Mouse (Mus musculus): Measurements from ENCODE around the gene Hcn4. TPM values are rescaled to one million over a fixed set of nuclear protein-coding genes. Genes with fewer than 3 reads are reported as not detected.

Hcn4 gene
- polyA plus RNA-seq, 1 experiment from 2014 or later: 1.8 TPM

GRCm38 (mm10) chr9:58854931-58855330 is 31.7 kb downstream of the Hcn4 start:
- peaks cover 21% of the 10 kb centered on the region; the same call in 1 of the 2 replicates for H3K27me3 ChIP-seq
- WGBS: 38% methylated on average over 3 of the region's 3 CpGs
- H3K4me3 ChIP-seq: no peak overlapping the region
- H3K4me1 ChIP-seq: peaks cover 21% of the 10 kb centered on the region
- no peak for ATAC-seq (ENCODE audit: low FRiP score)
- no peak overlapping the region for H3K27ac ChIP-seq
- H3K4me2 ChIP-seq (replicated peaks): no peak overlapping the region
- H3K9ac ChIP-seq: no peak overlapping the region
- peaks cover 23% of the 10 kb centered on the region for H3K36me3 ChIP-seq
- H3K9me3 ChIP-seq (replicated peaks): no peaks in the 10 kb centered on the region

- Histone ChIP-seq H3K27ac (no peak overlapping the region), H3K36me3 (peaks cover 23% of the 10 kb centered on the region), H3K4me3 (no peak overlapping the region), H3K9me3 (replicated peaks) (no peaks in the 10 kb centered on the region), H3K4me1 (peaks cover 15% of the 10 kb centered on the region), H3K27me3 (peaks cover 21% of the 10 kb centered on the region; the same call in 1 of the 2 replicates), H3K9ac (no peak overlapping the region), H3K4me2 (replicated peaks) (peak overlapping the region; percentile 48)
- WGBS: 36% methylated on average over 30 of the region's 30 CpGs
- no peak for ATAC-seq (ENCODE audit: low FRiP score)
Observed at GRCm38 (mm10) chr9:58859080-58859635, 35.9 kb downstream of the Hcn4 start.

- peaks cover 6% of the 10 kb centered on the region; the same call in 1 of the 2 replicates for H3K27me3 ChIP-seq
- H3K4me3 ChIP-seq: no peak overlapping the region
- no peak overlapping the region for H3K27ac ChIP-seq
- WGBS: 19% methylated on average over 7 of the region's 7 CpGs
- H3K9me3 ChIP-seq (replicated peaks): no peaks in the 10 kb centered on the region
- ATAC-seq (ENCODE audit: low FRiP score): peak; percentile 62
- H3K36me3 ChIP-seq: peaks cover 3% of the 10 kb centered on the region; the same call in 1 of the 2 replicates
- peaks cover 19% of the 10 kb centered on the region for H3K4me1 ChIP-seq
- H3K4me2 ChIP-seq (replicated peaks): no peak overlapping the region
- no peak overlapping the region for H3K9ac ChIP-seq
Observed at GRCm38 (mm10) chr9:58863826-58864225, 40.6 kb downstream of the Hcn4 start.

- no peak for ATAC-seq (ENCODE audit: low FRiP score)
- Histone ChIP-seq H3K27ac (no peak overlapping the region), H3K4me2 (replicated peaks) (no peak overlapping the region), H3K27me3 (no peaks in the 10 kb centered on the region), H3K4me1 (no peaks in the 10 kb centered on the region), H3K4me3 (no peak overlapping the region), H3K9ac (no peak overlapping the region), H3K9me3 (replicated peaks) (no peaks in the 10 kb centered on the region), H3K36me3 (peaks cover 14% of the 10 kb centered on the region; the same call in 1 of the 2 replicates)
- WGBS: 90% methylated on average over 10 of the region's 10 CpGs
Observed at GRCm38 (mm10) chr9:58871141-58871540, 47.9 kb downstream of the Hcn4 start.

- no peak for ATAC-seq (ENCODE audit: low FRiP score)
Observed at GRCm38 (mm10) chr9:58873541-58874324, 50.5 kb downstream of the Hcn4 start.

GRCm38 (mm10) chr9:58874354-58874753 is 51.1 kb downstream of the Hcn4 start:
- no peak overlapping the region for H3K27ac ChIP-seq
- H3K9ac ChIP-seq: no peak overlapping the region
- H3K4me3 ChIP-seq: no peak overlapping the region
- H3K9me3 ChIP-seq (replicated peaks): no peaks in the 10 kb centered on the region
- no peak for ATAC-seq (ENCODE audit: low FRiP score)
- no peak overlapping the region for H3K4me2 ChIP-seq (replicated peaks)
- no peaks in the 10 kb centered on the region for H3K27me3 ChIP-seq
- H3K36me3 ChIP-seq: peaks cover 40% of the 10 kb centered on the region
- no peaks in the 10 kb centered on the region for H3K4me1 ChIP-seq
- WGBS: 86% methylated on average over 4 of the region's 4 CpGs

More at GRCm38 (mm10) chr9:58873541-58874324, 50.5 kb downstream of the Hcn4 start:
- Histone ChIP-seq H3K27me3 (no peaks in the 10 kb centered on the region), H3K9ac (no peak overlapping the region), H3K4me2 (replicated peaks) (no peak overlapping the region), H3K9me3 (replicated peaks) (no peaks in the 10 kb centered on the region), H3K4me1 (no peaks in the 10 kb centered on the region), H3K4me3 (no peak overlapping the region), H3K36me3 (peaks cover 38% of the 10 kb centered on the region), H3K27ac (no peak overlapping the region)
- WGBS: 54% methylated on average over 10 of the region's 10 CpGs

- no peak overlapping the region for H3K9ac ChIP-seq
- no peaks in the 10 kb centered on the region for H3K4me1 ChIP-seq
- 92% methylated on average over 6 of the region's 6 CpGs for WGBS
- no peak for ATAC-seq (ENCODE audit: low FRiP score)
- no peak overlapping the region for H3K4me2 ChIP-seq (replicated peaks)
- no peak overlapping the region for H3K27ac ChIP-seq
- H3K36me3 ChIP-seq: peaks cover 48% of the 10 kb centered on the region
- no peaks in the 10 kb centered on the region for H3K9me3 ChIP-seq (replicated peaks)
- no peak overlapping the region for H3K4me3 ChIP-seq
- no peaks in the 10 kb centered on the region for H3K27me3 ChIP-seq
Observed at GRCm38 (mm10) chr9:58875439-58875838, 52.2 kb downstream of the Hcn4 start.

GRCm38 (mm10) chr9:58876946-58877625 is 53.9 kb downstream of the Hcn4 start:
- Histone ChIP-seq H3K27me3 (no peaks in the 10 kb centered on the region), H3K4me2 (replicated peaks) (no peak overlapping the region), H3K27ac (no peak overlapping the region), H3K36me3 (peaks cover 60% of the 10 kb centered on the region), H3K4me3 (no peak overlapping the region), H3K9me3 (replicated peaks) (no peaks in the 10 kb centered on the region), H3K4me1 (no peaks in the 10 kb centered on the region), H3K9ac (no peak overlapping the region)
- ATAC-seq (ENCODE audit: low FRiP score): no peak
- 90% methylated on average over 6 of the region's 6 CpGs for WGBS

GRCm38 (mm10) chr9:58879836-58880235 is 56.6 kb downstream of the Hcn4 start:
- WGBS: 91% methylated on average over 1 of the region's 1 CpGs
- H3K4me1 ChIP-seq: no peaks in the 10 kb centered on the region
- H3K36me3 ChIP-seq: peaks cover 72% of the 10 kb centered on the region
- H3K9me3 ChIP-seq (replicated peaks): no peaks in the 10 kb centered on the region
- H3K4me3 ChIP-seq: no peak overlapping the region
- no peak overlapping the region for H3K9ac ChIP-seq
- no peaks in the 10 kb centered on the region for H3K27me3 ChIP-seq
- H3K27ac ChIP-seq: no peak overlapping the region
- no peak overlapping the region for H3K4me2 ChIP-seq (replicated peaks)
- no peak for ATAC-seq (ENCODE audit: low FRiP score)

GRCm38 (mm10) chr9:58882686-58883085 is 59.5 kb downstream of the Hcn4 start:
- Histone ChIP-seq H3K4me2 (replicated peaks) (no peak overlapping the region), H3K36me3 (peaks cover 59% of the 10 kb centered on the region), H3K9me3 (replicated peaks) (no peaks in the 10 kb centered on the region), H3K27me3 (no peaks in the 10 kb centered on the region), H3K4me1 (no peaks in the 10 kb centered on the region), H3K9ac (no peak overlapping the region), H3K27ac (no peak overlapping the region), H3K4me3 (no peak overlapping the region)
- ATAC-seq (ENCODE audit: low FRiP score): no peak
- WGBS: 83% methylated on average over 1 of the region's 1 CpGs

- H3K9me3 ChIP-seq (replicated peaks): no peaks in the 10 kb centered on the region
- no peaks in the 10 kb centered on the region for H3K27me3 ChIP-seq
- no peak overlapping the region for H3K4me2 ChIP-seq (replicated peaks)
- no peak overlapping the region for H3K9ac ChIP-seq
- WGBS: 89% methylated on average over 12 of the region's 12 CpGs
- H3K36me3 ChIP-seq: peaks cover 56% of the 10 kb centered on the region
- H3K4me3 ChIP-seq: no peak overlapping the region
- no peak for ATAC-seq (ENCODE audit: low FRiP score)
- H3K4me1 ChIP-seq: no peaks in the 10 kb centered on the region
- no peak overlapping the region for H3K27ac ChIP-seq
Observed at GRCm38 (mm10) chr9:58889782-58890448, 66.7 kb downstream of the Hcn4 start.

- no peak for ATAC-seq (ENCODE audit: low FRiP score)
- H3K4me1 ChIP-seq: no peaks in the 10 kb centered on the region
- no peak overlapping the region for H3K9ac ChIP-seq
- WGBS: 93% methylated on average over 8 of the region's 8 CpGs
- H3K9me3 ChIP-seq (replicated peaks): no peaks in the 10 kb centered on the region
- no peaks in the 10 kb centered on the region for H3K27me3 ChIP-seq
- no peak overlapping the region for H3K27ac ChIP-seq
- no peak overlapping the region for H3K4me2 ChIP-seq (replicated peaks)
- H3K4me3 ChIP-seq: no peak overlapping the region
- peaks cover 56% of the 10 kb centered on the region for H3K36me3 ChIP-seq
Observed at GRCm38 (mm10) chr9:58890893-58891292, 67.7 kb downstream of the Hcn4 start.
